ENCODE assay signal across 8 mouse cellular contexts in the genomic region with DNA sequence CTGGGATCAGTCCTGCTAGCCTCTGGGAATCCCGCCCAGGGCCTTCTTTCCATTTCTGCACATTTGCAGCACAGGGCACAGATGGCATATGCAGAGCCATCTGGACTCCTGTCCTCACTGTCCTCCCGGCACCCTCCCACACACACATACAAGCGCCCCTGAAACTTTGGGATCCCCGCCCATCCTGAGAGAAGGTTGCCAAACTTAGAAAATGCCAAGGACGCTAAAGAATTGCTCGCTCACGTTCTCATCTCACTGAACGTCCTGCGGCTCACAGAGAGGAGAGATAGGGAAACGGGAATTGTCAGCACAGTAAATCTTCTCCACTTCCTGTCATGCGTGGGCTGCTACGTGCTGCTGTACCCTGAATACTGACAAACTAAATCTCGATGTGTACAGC. TPM values are rescaled to one million over a fixed set of nuclear protein-coding genes. Genes with fewer than 3 reads are reported as not detected.
DNase-seq lines count a peak whose midpoint lies in the region; ATAC-seq and TF ChIP-seq lines count a peak whose summit lies in the region.

No protein-coding gene starts in this region.

- H3K27ac ChIP-seq in lung, postnatal 0 days (ENCODE audit: low read length): no peak overlapping the region

- no peaks in the 10 kb centered on the region for H3K4me1 ChIP-seq in lung, postnatal 0 days (ENCODE audit: insufficient read depth, low read depth, low read length)

- H3K4me3 ChIP-seq in lung, postnatal 0 days (ENCODE audit: low read depth, low read length): no peak overlapping the region

- no peak overlapping the region for H3K4me2 ChIP-seq in lung, postnatal 0 days (replicated peaks; ENCODE audit: low read depth, low read length)

- H3K9ac ChIP-seq in lung, postnatal 0 days (replicated peaks; ENCODE audit: low read depth): no peak overlapping the region

- no peak for ATAC-seq in lung, postnatal 0 days
- ATAC-seq in megakaryocyte progenitor cell, adult 5-6 weeks (replicated peaks; ENCODE audit: poor library complexity): no peak

- H3K36me3 ChIP-seq in lung, postnatal 0 days (ENCODE audit: insufficient read depth, low read length): no peaks in the 10 kb centered on the region

- TF ChIP-seq CTCF in lung, postnatal 0 days (IDR thresholded peaks at IDR 0.05): no peak

- DNase-seq in lung, postnatal 10 days: peak; percentile 38
- no peak for DNase-seq in lung, postnatal 0 days (ENCODE audit: low spot score)
- DNase-seq in cerebellum, adult 18-20 months: peak; percentile 97
- DNase-seq in frontal cortex, postnatal 36 days (ENCODE audit: low spot score in 2 of 2): peak; percentile 80 to 89
- DNase-seq in left cerebral cortex, adult 9 months (ENCODE audit: low spot score in 2 of 2): peak; percentile 65 to 89
- DNase-seq in spleen, postnatal 14 days (ENCODE audit: low spot score in 2 of 2): no peak
- DNase-seq in spleen, postnatal 4 days (ENCODE audit: low spot score in 2 of 2): no peak

- H3K27me3 ChIP-seq in lung, postnatal 0 days (replicated peaks; ENCODE audit: insufficient read depth, low read length): no peaks in the 10 kb centered on the region

- 47% methylated on average over 13 of the region's 13 CpGs for WGBS in lung, postnatal 0 days

- no peak for TF ChIP-seq EP300 in lung, postnatal 0 days (IDR thresholded peaks at IDR 0.05)

- no peaks in the 10 kb centered on the region for H3K9me3 ChIP-seq in lung, postnatal 0 days (ENCODE audit: low read length)

RNA-seq across cellular contexts. Expression of a gene that starts 11.0 kb away (rescaled TPM):
- 31.5 and 43.5 TPM in 2 replicates for polyA plus RNA-seq in lung, postnatal 0 days (2015; fragmentation: Nextera tagmentation; extraction: Ambion mirVana)
- 180 and 190 TPM in 2 replicates for total RNA-seq in megakaryocyte progenitor cell, adult 5-6 weeks (2015)
- 116 and 133 TPM in 2 replicates for total RNA-seq in megakaryocyte progenitor cell, adult 5-6 weeks (2017)

RNA-seq across cellular contexts. Expression of a gene that starts 25.2 kb away (rescaled TPM):
- 0.18 TPM in 1 of 2 replicates, not detected in the other for polyA plus RNA-seq in lung, postnatal 0 days (2015; fragmentation: Nextera tagmentation; extraction: Ambion mirVana)
- 103 and 110 TPM in 2 replicates for total RNA-seq in megakaryocyte progenitor cell, adult 5-6 weeks (2015)
- total RNA-seq in megakaryocyte progenitor cell, adult 5-6 weeks (2017): 81.8 and 101 TPM in 2 replicates

RNA-seq across cellular contexts. Expression of a gene that starts 54.8 kb away (rescaled TPM):
- 17.3 and 21.6 TPM in 2 replicates for polyA plus RNA-seq in lung, postnatal 0 days (2015; fragmentation: Nextera tagmentation; extraction: Ambion mirVana)
- 18.0 and 22.8 TPM in 2 replicates for total RNA-seq in megakaryocyte progenitor cell, adult 5-6 weeks (2015)
- total RNA-seq in megakaryocyte progenitor cell, adult 5-6 weeks (2017): 29.0 and 30.7 TPM in 2 replicates

RNA-seq across cellular contexts. Expression of a gene that starts 54.9 kb away (rescaled TPM):
- 57.7 and 61.4 TPM in 2 replicates for polyA plus RNA-seq in lung, postnatal 0 days (2015; fragmentation: Nextera tagmentation; extraction: Ambion mirVana)
- 95.8 and 106 TPM in 2 replicates for total RNA-seq in megakaryocyte progenitor cell, adult 5-6 weeks (2015)
- 49.1 and 57.9 TPM in 2 replicates for total RNA-seq in megakaryocyte progenitor cell, adult 5-6 weeks (2017)

Comparison
In these comparisons a context has a peak if more than half of its experiments do, and no peak if none do; other contexts are left out.
1. DNase-seq: peak in lung, postnatal 10 days (single experiment), cerebellum, adult 18-20 months (2 of 2), frontal cortex, postnatal 36 days (2 of 2) and left cerebral cortex, adult 9 months (2 of 2); none in lung, postnatal 0 days (single experiment), spleen, postnatal 14 days (0 of 2) and spleen, postnatal 4 days (0 of 2).